Mouse (Mus musculus): ENCODE results near the gene Ptprk. TPM values are rescaled to one million over a fixed set of nuclear protein-coding genes. Genes with fewer than 3 reads are reported as not detected.
A peak's percentile ranks its signal among the peaks of the same experiment; 100 is the strongest.

The Ptprk gene
- polyA plus RNA-seq, 1 experiment from 2014 or later, result 55.9 TPM

GRCm38 (mm10) chr10:28083625-28084024 is 9.0 kb downstream of the Ptprk start:
- Histone ChIP-seq H3K9me3 (replicated peaks) (no peaks in the 10 kb centered on the region), H3K27ac (no peak overlapping the region), H3K36me3 (no peaks in the 10 kb centered on the region), H3K4me3 (no peak overlapping the region), H3K27me3 (ENCODE audit: low read depth, poor library complexity, severe bottlenecking) (no peaks in the 10 kb centered on the region), H3K4me1 (peaks cover 10% of the 10 kb centered on the region; the same call in 1 of the 2 replicates)
- WGBS, result 75% methylated on average over 1 of the region's 1 CpGs
- no peak for DNase-seq (ENCODE audit: low spot score)

GRCm38 (mm10) chr10:28087341-28087740 is 12.7 kb downstream of the Ptprk start:
- no peak overlapping the region for H3K27ac ChIP-seq
- no peak for DNase-seq (ENCODE audit: low spot score)
- no peak overlapping the region for H3K4me3 ChIP-seq

GRCm38 (mm10) chr10:28087749-28088148 is 13.1 kb downstream of the Ptprk start:
- Histone ChIP-seq H3K36me3 (no peaks in the 10 kb centered on the region), H3K4me3 (no peak overlapping the region), H3K27ac (no peak overlapping the region), H3K9me3 (replicated peaks) (no peaks in the 10 kb centered on the region), H3K27me3 (ENCODE audit: low read depth, poor library complexity, severe bottlenecking) (no peaks in the 10 kb centered on the region), H3K4me1 (peaks cover 10% of the 10 kb centered on the region; the same call in 1 of the 2 replicates)
- WGBS, result 79% methylated on average over 3 of the region's 3 CpGs
- DNase-seq (ENCODE audit: low spot score), result no peak

More at GRCm38 (mm10) chr10:28087341-28087740, 12.7 kb downstream of the Ptprk start:
- no peaks in the 10 kb centered on the region for H3K27me3 ChIP-seq (ENCODE audit: low read depth, poor library complexity, severe bottlenecking)
- H3K9me3 ChIP-seq (replicated peaks), result no peaks in the 10 kb centered on the region
- H3K36me3 ChIP-seq, result no peaks in the 10 kb centered on the region
- H3K4me1 ChIP-seq, result peaks cover 10% of the 10 kb centered on the region; the same call in 1 of the 2 replicates
- WGBS, result 46% methylated on average over 6 of the region's 6 CpGs

DNA sequence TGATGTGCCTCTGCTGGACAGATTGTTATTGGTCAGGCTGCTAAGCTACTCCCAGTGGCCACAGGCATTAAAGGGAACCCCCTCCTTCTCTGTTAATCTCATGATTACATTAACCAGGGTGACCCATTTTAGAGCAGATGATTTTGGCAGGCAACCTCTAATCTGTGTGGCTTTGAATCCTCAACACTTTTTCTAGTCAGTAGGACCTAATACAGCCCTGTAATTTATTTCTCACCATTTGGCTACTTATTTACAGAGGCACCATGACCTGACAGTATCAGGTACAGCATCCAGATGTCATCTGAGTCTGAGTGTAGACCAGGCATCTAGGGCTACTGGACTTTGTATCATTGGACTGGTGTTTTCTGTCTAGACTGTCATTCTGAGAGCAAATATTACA is 21.4 kb downstream of the Ptprk start:
- Histone ChIP-seq H3K27ac (no peak overlapping the region), H3K36me3 (no peaks in the 10 kb centered on the region), H3K4me3 (no peak overlapping the region), H3K27me3 (ENCODE audit: low read depth, poor library complexity, severe bottlenecking) (no peaks in the 10 kb centered on the region), H3K9me3 (replicated peaks) (no peaks in the 10 kb centered on the region), H3K4me1 (peaks cover 16% of the 10 kb centered on the region)
- DNase-seq (ENCODE audit: low spot score), result no peak

- H3K4me3 ChIP-seq, result no peak overlapping the region
- peaks cover 20% of the 10 kb centered on the region for H3K4me1 ChIP-seq
- peak; percentile 38 for DNase-seq (ENCODE audit: low spot score)
- no peaks in the 10 kb centered on the region for H3K27me3 ChIP-seq (ENCODE audit: low read depth, poor library complexity, severe bottlenecking)
- H3K27ac ChIP-seq, result no peak overlapping the region
- no peaks in the 10 kb centered on the region for H3K36me3 ChIP-seq
- no peaks in the 10 kb centered on the region for H3K9me3 ChIP-seq (replicated peaks)
- WGBS, result 22% methylated on average over 7 of the region's 7 CpGs
Measured at GRCm38 (mm10) chr10:28097637-28098036, 23.0 kb downstream of the Ptprk start.

GRCm38 (mm10) chr10:28098923-28099322 is 24.3 kb downstream of the Ptprk start:
- H3K9me3 ChIP-seq (replicated peaks), result no peaks in the 10 kb centered on the region

DNA sequence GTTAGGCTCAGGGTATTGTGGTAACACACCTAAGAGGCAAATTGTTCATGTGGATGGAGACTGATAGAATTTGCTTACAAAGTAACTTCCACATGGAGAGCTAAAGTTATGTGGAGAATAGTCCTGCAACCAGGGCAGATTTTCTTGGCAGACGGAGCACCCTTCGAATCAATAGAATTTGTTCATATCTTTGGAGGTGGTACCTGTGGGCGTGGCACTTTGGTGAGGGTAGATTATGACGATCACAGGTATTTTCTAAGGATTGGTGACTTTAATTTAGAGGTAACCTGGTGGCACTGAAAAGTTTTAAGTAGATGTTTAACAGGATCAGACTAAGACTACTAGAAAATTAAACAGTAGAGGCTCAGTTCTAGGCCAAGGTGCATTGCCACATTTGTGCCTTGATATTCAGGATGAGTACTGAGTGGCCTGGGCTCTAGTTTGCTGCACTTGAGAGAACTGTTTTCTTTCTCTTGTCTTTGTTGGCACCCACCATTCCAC is 28.8 kb downstream of the Ptprk start:
- Histone ChIP-seq H3K36me3 (no peaks in the 10 kb centered on the region), H3K27me3 (ENCODE audit: low read depth, poor library complexity, severe bottlenecking) (no peaks in the 10 kb centered on the region), H3K4me3 (no peak overlapping the region), H3K4me1 (peaks cover 8% of the 10 kb centered on the region; the same call in 1 of the 2 replicates), H3K9me3 (replicated peaks) (no peaks in the 10 kb centered on the region), H3K27ac (no peak overlapping the region)
- 95% methylated on average over 4 of the region's 4 CpGs for WGBS
- DNase-seq (ENCODE audit: low spot score), result no peak

More at GRCm38 (mm10) chr10:28098923-28099322, 24.3 kb downstream of the Ptprk start:
- H3K27me3 ChIP-seq (ENCODE audit: low read depth, poor library complexity, severe bottlenecking), result no peaks in the 10 kb centered on the region
- H3K4me1 ChIP-seq, result peaks cover 20% of the 10 kb centered on the region
- 53% methylated on average over 2 of the region's 2 CpGs for WGBS
- H3K36me3 ChIP-seq, result no peaks in the 10 kb centered on the region
- H3K4me3 ChIP-seq, result no peak overlapping the region
- no peak overlapping the region for H3K27ac ChIP-seq
- DNase-seq (ENCODE audit: low spot score), result no peak

DNA sequence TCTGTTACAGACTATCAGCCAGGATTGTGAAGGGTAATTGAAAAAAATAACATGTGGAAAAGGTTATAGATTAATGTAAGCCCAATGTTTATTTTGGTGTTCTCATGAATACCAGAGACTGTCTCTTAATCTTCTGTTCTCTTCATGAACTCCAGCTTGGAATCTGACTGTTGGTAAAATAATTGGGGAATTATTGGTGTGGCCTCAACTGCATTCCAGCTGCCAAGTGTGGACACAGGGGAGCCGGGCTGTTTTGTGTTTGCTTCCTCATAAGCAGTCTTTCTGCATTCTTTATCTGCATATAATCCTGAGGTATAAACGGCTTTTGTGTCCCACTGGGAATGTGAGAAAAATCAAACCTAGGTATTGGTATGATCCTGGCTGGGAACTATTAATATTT is 29.3 kb downstream of the Ptprk start:
- Histone ChIP-seq H3K27ac (no peak overlapping the region), H3K4me1 (peaks cover 10% of the 10 kb centered on the region; the same call in 1 of the 2 replicates), H3K27me3 (ENCODE audit: low read depth, poor library complexity, severe bottlenecking) (no peaks in the 10 kb centered on the region), H3K9me3 (replicated peaks) (no peaks in the 10 kb centered on the region), H3K4me3 (no peak overlapping the region), H3K36me3 (no peaks in the 10 kb centered on the region)
- 88% methylated on average over 2 of the region's 2 CpGs for WGBS
- DNase-seq (ENCODE audit: low spot score), result no peak

- Histone ChIP-seq H3K4me1 (peaks cover 10% of the 10 kb centered on the region; the same call in 1 of the 2 replicates), H3K27me3 (ENCODE audit: low read depth, poor library complexity, severe bottlenecking) (no peaks in the 10 kb centered on the region), H3K27ac (no peak overlapping the region), H3K4me3 (no peak overlapping the region), H3K36me3 (no peaks in the 10 kb centered on the region), H3K9me3 (replicated peaks) (no peaks in the 10 kb centered on the region)
- DNase-seq (ENCODE audit: low spot score), result no peak
- WGBS, result 91% methylated on average over 6 of the region's 6 CpGs
Measured at GRCm38 (mm10) chr10:28105247-28105646, 30.6 kb downstream of the Ptprk start.

DNA sequence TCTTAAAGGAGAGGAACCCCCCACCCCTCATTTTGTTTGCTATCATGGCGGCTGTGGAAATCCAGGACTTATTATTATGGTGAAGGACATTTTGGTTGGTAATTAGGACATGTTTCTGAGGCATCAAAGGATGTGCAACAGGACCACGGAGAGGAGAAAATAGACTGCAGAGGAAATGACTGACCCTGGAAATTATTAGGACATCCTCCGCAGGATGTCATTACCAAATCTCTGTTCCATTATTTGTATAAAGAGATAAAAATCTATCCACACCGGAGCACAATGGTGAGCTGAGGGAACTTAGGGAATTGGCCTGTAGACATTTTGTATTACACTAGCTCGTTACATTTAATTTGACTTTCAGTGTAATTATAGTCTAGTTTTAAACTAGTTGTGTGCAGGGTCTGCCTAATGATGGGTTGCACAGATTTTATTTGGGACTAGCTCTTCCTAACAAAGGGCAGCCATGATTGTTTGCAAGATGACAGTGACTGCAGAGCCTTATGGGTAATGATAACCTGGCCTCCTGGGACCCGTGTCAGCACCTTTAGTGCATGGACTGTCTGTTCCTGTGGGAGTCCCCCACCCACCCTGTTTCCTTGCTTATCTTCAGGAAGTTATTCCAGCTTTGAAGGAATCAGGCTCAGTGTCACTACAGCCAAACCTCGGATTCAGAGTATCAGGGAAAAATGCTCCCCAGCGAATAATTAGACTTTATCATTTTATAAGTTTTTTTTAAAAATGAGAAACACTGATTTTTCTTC is 38.4 kb downstream of the Ptprk start:
- no peak overlapping the region for H3K27ac ChIP-seq
- peaks cover 12% of the 10 kb centered on the region; the same call in 1 of the 2 replicates for H3K4me1 ChIP-seq
- H3K36me3 ChIP-seq, result no peaks in the 10 kb centered on the region
- no peaks in the 10 kb centered on the region for H3K9me3 ChIP-seq (replicated peaks)
- no peak for DNase-seq (ENCODE audit: low spot score)
- 77% methylated on average over 8 of the region's 8 CpGs for WGBS
- H3K4me3 ChIP-seq, result no peak overlapping the region
- no peaks in the 10 kb centered on the region for H3K27me3 ChIP-seq (ENCODE audit: low read depth, poor library complexity, severe bottlenecking)

DNA sequence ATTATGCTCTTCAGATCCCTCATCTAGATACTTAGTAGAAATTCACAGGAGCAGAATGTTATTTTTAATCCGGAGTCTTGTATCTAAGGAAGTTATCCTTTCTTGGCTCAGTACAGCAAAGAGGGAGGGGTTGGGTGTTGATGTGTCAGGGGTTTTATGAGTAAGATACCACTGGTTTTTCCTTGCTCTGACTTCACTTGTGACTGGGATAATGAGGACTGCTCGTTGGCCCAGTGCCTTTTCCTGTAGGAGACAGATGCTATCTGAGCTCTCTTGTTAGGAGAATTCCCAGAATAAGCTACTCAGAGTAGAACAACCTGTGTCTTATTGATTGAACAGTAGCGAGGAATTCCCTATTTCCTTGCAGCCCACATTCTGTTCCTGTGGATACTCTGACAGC is 39.3 kb downstream of the Ptprk start:
- Histone ChIP-seq H3K27ac (no peak overlapping the region), H3K36me3 (no peaks in the 10 kb centered on the region), H3K4me3 (no peak overlapping the region), H3K27me3 (ENCODE audit: low read depth, poor library complexity, severe bottlenecking) (no peaks in the 10 kb centered on the region), H3K9me3 (replicated peaks) (no peaks in the 10 kb centered on the region), H3K4me1 (0 out of 2 replicates have a peak, but pooled peaks cover 5% of the 10 kb centered on the region)
- 74% methylated on average over 3 of the region's 3 CpGs for WGBS
- DNase-seq (ENCODE audit: low spot score), result no peak

- Histone ChIP-seq H3K36me3 (no peaks in the 10 kb centered on the region), H3K4me1 (0 out of 2 replicates have a peak, but pooled peaks cover 6% of the 10 kb centered on the region), H3K27me3 (ENCODE audit: low read depth, poor library complexity, severe bottlenecking) (no peaks in the 10 kb centered on the region), H3K9me3 (replicated peaks) (no peaks in the 10 kb centered on the region), H3K27ac (no peak overlapping the region), H3K4me3 (no peak overlapping the region)
- no peak for DNase-seq (ENCODE audit: low spot score)
Measured at GRCm38 (mm10) chr10:28116982-28117381, 42.4 kb downstream of the Ptprk start.

DNA sequence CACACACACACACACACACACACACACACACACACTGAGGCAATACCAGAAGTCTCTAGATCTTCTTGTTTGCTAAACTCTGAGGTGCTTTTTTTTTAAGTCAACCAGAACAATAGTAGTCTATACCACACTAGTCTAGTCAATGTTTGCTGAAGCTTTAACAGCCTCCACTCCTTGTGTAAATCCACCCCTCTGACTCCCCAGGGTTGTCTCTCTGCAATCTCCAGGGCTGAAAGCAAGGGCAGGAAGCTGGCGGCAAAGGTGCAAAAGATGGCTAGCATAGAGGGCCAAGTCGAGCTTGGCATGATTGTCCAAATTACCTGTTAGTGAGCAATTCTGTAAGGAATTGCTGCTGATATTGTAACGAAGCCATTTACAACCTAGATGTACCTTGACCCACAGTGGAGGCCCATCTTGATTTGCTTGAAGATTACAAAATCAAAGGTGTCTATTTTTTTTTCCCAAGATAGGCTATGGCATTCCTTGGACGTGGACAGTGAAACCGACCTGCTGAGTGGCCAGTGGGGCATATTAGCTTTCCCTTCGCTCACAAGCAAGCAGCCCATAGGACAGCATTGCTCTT is 44.3 kb downstream of the Ptprk start:
- 92% methylated on average over 6 of the region's 6 CpGs for WGBS

More for the DNA sequence above, 44.3 kb downstream of the Ptprk start:
- H3K27me3 ChIP-seq (ENCODE audit: low read depth, poor library complexity, severe bottlenecking), result no peaks in the 10 kb centered on the region
- no peaks in the 10 kb centered on the region for H3K36me3 ChIP-seq
- DNase-seq (ENCODE audit: low spot score), result no peak
- H3K4me1 ChIP-seq, result 0 out of 2 replicates have a peak, but pooled peaks cover 3% of the 10 kb centered on the region
- H3K27ac ChIP-seq, result no peak overlapping the region
- no peak overlapping the region for H3K4me3 ChIP-seq
- H3K9me3 ChIP-seq (replicated peaks), result no peaks in the 10 kb centered on the region
